Mouse (Mus musculus) erythroblast, adult 5-6 weeks (primary cell): Measurements from ENCODE around the gene Erv3. TPM values are rescaled to one million over a fixed set of nuclear protein-coding genes. Genes with fewer than 3 reads are reported as not detected.
A peak's percentile ranks its signal among the peaks of the same experiment; 100 is the strongest.

ENCODE experiments used
- ATAC-seq: replicated peaks from 2 replicates; pipeline ENCODE4 v1.8.0; 2016; ENCODE audit warnings: moderate number of reproducible peaks, mild to moderate bottlenecking, moderate TSS enrichment, inconsistent platforms; ENCODE audit not compliant: poor library complexity, low FRiP score, severe bottlenecking
- total RNA-seq, 2 experiments: library from RNA; stranded (forward) in 1 of 2; stranded (reverse) in 1 of 2; fragments of 150-400 nt in 1 of 2; fragments of 200-764, 138-1000 nt in 1 of 2; gene quantifications; 2 replicates each; pipeline versions ENCODE4 v1.2.3 to v1.2.4; 2015 to 2017; ENCODE audit warnings: low replicate concordance in 2 of 2

Gene Erv3
- total RNA-seq (2015; ENCODE audit: low replicate concordance) (not detected in 2 replicates), total RNA-seq (2017; ENCODE audit: low replicate concordance) (not detected in 2 replicates)

DNA sequence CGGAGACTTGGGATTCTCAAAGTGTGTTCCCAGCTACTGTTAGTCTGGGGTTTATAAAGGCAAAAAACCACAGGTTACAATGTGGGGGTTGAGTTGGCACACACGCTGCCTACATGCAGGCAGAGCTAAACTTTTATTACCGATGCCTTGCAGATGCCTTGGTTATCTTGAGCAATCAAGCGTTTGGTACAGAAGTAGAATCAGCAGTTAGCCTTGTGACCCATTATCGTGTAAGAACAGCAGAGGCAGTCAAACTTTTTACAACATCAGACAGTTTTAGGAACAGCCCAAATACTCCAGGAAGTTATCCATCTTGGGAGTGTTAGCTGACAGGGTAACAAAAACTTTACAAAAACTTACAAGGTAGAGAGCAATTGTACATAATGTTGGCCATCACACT is at the start of gene Erv3:
Gene Erv3 (minus strand): TSS at position 27 of the 400 bp plus-strand sequence.
- no peak for ATAC-seq

DNA sequence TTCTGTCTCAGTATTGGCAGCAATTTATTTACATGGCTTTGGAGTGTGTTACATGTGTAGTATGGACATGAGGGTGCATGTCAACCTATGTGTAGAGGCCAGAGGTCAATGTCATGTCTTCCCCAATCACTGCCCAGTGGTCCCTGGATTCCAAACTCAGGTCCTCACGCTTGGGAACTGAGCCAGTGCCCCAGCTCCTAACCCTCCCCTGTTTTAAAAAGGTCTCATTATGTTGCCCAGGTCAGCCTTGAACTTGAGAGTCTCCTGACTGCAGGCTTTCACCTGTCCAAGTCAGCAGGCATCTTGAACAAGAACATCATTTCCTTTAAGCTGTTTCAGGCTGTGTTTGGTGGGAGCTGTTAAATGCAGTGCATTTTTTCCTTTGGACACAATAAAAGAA is 49.4 kb upstream of the Erv3 start:
- no peak for ATAC-seq

DNA sequence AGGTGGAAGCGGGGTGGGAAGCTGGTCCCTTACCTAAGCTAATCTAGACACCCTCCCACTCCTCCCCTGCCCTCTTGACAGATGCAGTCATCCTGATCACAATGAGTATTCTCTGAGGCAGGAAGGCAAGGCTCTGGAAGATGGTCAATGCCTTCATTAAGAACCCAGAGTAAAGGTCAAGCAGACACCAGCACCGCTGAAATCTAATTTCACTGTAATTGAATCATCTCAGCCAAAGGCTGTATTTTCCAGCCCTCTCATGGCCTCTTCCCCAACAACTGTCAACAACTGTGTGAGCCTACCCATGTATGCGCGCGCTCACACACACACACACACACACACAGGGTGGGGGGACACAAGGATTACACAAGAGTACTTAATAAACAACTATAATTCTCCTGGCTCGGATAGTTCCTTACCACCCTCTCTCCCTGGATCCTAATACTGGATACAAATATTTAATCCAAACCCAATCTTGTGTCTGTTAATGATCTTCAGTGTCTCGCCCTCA is 48.9 kb upstream of the Erv3 start:
- ATAC-seq, result no peak

DNA sequence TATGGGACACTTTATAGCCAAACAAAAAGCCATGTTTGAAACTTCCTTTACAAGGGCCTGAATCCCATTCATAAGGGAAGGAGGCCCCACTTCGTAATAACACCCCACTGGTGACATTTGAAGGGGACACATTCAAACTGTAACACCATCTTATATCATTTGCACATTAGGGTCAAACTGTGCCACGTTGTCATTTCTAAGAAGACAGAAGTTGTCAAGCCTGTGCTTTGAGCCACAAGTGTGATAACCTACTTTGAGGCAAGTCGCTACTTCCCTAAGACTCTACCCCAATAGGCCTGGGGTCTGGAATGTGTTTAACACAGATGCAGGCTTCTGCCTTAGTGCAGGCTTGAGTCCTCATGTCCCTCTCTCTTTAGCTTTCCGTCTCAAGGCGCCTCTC is 47.8 kb upstream of the Erv3 start:
- ATAC-seq, result no peak

DNA sequence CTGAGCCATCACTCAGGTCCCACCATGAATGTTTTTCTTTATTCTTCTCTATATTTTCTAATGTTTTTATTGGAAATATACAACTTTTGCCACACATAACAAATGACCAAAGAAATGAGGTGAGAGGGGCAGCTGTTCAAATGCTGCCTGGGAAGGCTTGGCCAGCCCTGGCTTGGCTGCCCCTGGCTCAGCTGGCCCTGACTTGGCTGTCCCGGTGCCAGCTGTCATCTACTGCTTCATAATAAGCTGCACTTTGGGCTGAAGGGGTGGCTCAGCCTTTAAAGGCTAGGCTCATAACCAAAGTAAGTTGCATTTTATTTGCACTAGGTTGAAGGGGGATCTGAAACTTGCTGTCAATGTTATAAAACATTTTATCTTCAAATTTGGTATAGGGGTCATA is 47.3 kb upstream of the Erv3 start:
- no peak for ATAC-seq

DNA sequence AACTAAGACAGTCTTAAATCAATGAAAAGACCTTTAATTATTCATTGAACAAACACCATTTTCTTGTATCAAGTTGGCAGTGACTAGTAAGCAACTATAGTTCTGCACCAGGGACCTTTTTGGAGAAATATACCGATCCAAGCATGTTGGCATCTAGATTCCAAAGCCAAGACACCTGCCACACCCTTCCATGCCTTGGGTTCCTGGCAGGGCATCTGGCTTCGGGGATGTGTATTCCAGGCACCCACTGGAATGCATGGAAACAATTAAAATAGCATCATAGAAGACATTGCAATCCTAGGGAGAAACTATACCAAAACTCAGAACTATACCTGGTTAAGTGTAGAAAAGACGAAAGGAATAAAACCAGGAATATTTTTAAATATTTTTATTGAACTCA is 46.7 kb upstream of the Erv3 start:
- no peak for ATAC-seq

DNA sequence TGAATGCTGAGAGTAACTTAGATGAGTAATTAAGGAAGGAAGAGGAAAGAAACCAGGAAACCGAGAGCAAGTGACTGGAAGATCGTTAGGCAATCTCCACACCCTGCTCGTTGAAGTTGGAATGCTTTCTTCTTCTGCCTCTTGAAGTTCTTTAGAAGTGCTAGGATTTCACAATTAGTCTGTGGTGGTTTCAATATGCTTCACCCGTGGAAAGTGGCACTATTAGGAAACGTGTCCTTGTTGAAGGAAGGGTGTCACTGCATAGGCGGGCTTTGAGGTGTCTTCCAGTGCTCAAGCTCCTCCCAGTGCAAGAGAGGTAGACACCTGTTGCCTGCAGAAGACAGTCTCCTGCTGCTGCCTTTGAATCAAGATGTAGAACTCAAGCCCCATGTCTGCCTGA is 46.2 kb upstream of the Erv3 start:
- ATAC-seq, result no peak

DNA sequence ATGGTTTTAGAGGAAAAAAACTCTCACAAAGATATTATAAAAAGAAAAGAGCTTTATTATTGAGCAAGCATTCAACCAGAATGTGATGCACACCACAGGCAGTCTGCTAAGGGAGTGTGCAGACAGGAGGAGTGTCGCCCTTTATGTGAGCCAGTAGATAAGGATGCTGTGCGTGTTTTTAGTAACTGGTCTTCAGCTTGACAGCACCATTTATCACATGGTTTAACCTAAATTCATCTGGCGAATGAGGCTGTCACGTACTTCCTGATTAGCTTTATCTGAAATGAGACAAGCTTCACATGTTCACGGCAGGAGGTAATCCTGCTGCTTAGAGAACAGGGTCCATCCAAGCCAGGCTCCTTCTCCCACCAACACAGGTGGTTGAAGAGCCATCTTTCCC is 45.5 kb upstream of the Erv3 start:
- peak; percentile 82 for ATAC-seq

DNA sequence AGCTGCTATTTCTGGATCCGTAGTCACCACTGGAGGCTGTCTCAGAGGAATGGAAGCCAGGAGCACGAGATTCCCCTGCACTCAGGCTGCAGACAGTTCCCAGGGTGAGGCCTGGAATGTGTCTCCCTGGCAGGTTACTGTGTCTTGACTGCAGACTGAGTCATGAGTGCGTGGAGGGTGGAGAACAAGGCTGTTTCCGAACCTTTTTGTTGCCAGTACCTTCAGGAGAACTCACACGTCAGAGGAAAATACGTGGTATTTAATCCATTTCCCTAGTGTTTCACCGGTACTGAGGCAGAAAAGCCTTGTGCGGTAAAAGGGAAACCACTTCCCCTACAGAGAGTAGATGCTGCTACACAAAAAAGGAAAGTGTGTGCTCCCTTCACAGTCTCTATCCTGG is 43.3 kb upstream of the Erv3 start:
- no peak for ATAC-seq

DNA sequence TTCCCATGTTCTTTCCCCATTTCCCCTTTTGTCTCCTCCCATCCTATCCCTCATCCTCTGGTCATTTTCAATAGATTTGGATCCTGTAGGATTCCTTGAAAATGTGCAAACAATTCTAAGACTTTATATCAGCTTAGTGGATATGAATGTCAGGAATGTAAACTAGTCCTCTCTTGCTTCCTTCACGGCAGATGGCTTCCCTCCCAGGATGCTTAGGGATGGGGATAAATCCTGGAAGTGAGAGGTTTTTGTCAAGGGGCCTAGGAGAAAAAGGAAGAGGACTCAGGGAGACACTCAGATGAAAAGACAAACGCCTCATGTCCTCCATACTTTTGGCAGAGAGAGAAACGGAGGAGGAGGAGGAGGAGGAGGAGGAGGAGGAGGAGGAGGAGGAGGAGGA is 42.9 kb upstream of the Erv3 start:
- ATAC-seq, result no peak

GRCm38 (mm10) chr2:131897336-131898109 is 38.0 kb upstream of the Erv3 start:
- no peak for ATAC-seq

DNA sequence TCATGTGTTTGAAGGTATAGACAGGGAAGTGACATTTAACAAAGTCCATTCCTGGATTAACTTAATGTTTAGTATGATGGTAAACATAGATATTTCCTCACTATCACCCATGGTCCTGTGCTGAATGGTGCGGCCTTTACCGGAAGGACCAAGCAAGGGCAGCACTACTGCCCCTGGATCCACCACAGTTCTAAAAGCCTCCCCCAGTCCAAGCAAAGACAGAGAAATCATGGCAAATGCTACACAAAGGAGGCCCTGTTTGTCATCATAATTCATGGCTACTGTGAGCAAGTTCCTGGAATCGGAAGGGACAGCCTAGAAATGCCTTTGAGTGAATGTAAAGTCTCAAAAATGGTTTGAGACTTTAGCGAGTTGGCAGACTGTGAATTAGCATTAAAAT is 36.5 kb upstream of the Erv3 start:
- no peak for ATAC-seq

DNA sequence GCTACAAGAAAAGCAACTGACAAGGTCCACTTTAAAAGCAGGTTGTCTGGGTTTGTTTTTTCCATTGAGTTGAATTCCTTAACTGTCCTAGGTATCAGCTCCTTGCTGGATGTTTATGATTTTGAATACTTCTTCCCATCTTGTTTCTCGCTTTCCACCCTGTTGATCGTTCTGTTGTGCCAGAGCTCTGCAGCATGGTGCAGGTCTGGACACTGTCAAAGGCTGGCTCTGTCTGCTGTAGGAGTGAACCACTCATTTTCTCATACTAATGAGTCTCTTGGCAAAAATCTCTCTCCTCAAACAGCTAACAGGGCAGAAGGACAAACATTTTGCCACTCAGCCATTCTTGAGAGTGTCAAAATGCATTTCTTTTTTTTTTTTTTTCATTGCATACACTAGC is 35.6 kb upstream of the Erv3 start:
- ATAC-seq, result no peak

DNA sequence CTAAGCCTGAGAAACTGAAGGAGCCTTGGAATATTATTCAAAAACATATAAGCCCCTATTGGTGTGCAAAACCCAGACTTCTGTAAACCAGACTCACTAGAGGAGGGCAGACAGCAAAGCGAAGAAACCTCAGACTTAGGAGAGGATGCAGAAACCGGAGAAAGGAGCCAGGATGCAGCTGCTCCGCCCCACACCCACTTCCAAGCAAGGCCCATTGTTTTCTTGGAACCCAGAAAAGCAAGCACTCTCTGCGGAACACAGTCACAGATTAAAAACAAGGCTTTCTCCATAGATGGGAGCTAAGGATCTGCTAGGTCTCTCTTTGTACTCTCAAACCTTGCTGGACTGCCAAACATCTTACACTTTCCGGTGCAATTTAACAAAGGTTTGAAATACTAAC is 33.0 kb upstream of the Erv3 start:
- ATAC-seq, result no peak

GRCm38 (mm10) chr2:131888233-131888632 is 28.7 kb upstream of the Erv3 start:
- no peak for ATAC-seq

DNA sequence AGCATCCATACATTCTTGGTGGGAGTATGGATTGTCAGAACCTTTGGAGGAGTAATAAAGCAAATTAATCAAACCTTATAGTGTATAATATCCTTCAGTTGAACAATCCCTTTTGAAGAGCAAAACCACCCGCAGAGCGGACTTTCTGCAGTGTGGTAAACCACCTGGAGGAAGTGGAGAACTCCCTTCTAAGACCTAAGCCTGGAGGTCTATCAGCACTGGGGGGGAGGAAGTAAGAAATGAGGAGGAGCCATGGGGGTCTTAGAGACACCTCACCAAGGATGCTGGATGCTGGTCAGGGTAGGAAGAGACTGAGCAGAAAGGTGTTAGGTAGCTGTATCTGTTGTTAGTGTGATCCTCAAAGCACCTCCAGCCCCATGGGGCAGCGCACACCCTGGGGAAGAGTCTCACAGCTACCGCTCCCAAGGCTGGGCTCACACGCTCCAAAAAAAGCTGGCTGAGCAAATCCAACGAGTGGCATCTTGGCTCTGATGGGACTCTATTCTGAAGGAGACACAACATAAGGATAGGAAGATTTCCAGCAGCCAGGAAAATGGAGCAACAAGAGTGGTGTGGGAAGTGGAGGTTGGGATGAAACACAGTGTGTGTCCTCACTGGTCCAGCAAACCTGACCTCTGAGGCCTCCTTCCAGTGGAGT is 27.1 kb upstream of the Erv3 start:
- no peak for ATAC-seq

GRCm38 (mm10) chr2:131883136-131883535 is 23.6 kb upstream of the Erv3 start:
- no peak for ATAC-seq

DNA sequence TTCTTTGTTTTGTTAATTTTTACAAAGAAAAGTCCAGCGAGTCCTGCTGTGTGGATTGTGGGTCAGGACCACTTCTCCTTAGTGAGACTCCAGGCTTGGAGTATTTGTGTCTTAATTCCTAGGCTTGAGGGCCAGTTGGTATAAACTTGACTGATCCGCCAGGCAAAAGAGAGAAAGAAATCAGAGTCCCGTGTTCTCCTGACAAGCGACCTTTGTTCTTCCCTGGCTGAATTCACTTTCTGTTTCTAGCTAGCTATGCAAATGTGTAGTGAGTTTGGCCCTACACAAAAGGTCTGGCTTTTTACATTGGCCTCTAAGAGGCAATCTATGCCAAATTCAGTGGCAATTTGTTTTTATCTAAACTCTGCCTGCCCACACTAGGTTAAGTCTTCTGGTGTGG is 22.2 kb upstream of the Erv3 start:
- ATAC-seq, result no peak

DNA sequence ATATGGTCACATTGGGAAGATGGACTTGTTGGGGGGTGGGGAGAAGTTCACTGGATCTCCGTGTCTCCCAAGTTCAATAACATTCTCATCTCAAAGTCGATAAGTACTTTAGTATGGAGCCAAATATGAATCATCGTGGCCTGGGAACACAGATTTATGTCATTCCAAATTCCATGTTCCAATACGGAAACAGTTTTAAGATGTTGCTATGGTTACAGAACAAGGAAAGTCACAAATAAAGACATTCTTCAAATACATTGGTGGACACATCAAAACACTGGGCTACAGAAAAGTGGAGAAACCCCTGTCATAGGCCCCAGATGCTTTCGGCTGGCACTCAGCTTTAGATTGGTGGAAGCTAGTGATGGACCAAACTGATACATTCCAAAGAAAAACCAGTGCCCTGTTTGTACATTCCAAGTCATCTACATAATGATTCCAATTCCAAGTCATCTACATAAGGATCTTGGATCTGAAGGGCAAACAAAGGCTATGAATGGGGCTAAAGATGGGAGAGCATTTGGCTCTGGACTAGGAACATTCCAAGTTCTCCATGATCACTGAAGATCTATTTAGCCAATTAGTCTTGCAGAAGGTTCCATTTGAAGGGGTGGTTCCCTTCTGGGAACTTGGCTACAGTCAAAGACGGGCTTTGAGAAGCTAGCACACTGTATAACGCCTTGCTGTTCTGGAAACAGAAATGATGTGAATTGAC is 17.2 kb upstream of the Erv3 start:
- ATAC-seq, result no peak

DNA sequence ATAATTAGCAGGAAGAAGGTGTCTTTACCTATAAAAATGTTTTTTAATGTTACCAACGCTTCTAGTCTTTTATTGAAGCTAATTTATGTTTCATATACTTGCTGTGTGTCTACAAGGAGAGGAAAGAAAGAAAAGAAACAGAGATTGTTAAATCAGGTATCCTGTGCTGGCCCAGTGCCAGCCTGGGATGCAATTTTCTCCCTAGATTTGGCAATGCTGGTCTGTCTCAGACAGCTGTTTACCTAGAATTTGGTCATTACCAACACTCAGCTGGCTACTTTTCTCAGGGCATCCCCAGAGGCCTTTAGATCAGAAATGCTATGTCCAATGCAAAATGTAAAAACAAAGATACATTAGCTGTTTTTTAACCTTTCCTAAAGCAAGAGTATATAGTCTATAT is 13.8 kb upstream of the Erv3 start:
- no peak for ATAC-seq

GRCm38 (mm10) chr2:131868983-131869382 is 9.4 kb upstream of the Erv3 start:
- no peak for ATAC-seq
